Mouse (Mus musculus): ENCODE data around the gene Atp6v0d1. TPM values are rescaled to one million over a fixed set of nuclear protein-coding genes. Genes with fewer than 3 reads are reported as not detected.

The Atp6v0d1 gene
- polyA plus RNA-seq, 1 experiment = 17.4 TPM

GRCm38 (mm10) chr8:105499787-105500186 is 66.1 kb downstream of the Atp6v0d1 start:
- no peak for TF ChIP-seq GATA1 (IDR thresholded peaks at IDR 0.05; ENCODE audit: low read length)

DNA sequence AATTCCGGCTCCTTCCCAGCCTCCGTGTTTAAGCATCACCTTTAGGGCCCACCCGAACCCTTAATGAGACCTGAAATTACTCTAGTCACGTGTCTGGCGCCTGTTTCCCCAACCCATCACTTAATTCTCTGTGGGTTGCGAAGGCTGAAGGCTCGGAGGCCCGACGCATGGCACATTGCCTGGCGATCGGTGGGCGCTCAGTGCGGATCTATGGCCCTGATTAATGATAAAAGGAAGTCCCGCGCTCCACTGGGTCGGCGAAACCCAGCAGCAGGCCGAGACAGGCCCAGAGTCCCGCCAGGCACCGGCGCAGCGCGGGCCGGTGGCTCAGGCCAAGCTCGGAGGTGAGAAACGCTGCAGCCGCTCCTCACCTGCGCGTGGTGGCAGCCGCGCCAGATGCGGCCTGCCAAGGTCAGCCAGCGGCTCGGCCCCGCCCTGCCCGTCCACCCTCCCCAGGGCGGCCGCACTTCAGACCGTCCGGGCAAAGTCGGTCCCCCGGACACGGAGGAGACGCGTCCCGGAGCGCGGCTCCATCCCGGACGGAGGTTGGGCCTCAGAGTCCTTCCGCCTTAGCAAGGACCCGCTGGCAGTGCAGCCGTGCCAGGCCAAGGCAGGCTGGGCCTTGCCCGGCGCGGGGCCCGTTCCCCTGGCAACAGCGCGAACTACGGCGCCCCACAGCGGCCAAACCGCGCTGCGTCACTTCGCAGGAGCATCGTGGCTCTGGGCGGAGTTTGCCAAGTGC is 69.2 kb downstream of the Atp6v0d1 start, which contains the start of gene Zdhhc1:
Gene Zdhhc1, minus strand, starts transcription at position 464 of the 742 bp plus-strand sequence.
- TF ChIP-seq GATA1 (IDR thresholded peaks at IDR 0.05; ENCODE audit: low read length) = no peak

DNA sequence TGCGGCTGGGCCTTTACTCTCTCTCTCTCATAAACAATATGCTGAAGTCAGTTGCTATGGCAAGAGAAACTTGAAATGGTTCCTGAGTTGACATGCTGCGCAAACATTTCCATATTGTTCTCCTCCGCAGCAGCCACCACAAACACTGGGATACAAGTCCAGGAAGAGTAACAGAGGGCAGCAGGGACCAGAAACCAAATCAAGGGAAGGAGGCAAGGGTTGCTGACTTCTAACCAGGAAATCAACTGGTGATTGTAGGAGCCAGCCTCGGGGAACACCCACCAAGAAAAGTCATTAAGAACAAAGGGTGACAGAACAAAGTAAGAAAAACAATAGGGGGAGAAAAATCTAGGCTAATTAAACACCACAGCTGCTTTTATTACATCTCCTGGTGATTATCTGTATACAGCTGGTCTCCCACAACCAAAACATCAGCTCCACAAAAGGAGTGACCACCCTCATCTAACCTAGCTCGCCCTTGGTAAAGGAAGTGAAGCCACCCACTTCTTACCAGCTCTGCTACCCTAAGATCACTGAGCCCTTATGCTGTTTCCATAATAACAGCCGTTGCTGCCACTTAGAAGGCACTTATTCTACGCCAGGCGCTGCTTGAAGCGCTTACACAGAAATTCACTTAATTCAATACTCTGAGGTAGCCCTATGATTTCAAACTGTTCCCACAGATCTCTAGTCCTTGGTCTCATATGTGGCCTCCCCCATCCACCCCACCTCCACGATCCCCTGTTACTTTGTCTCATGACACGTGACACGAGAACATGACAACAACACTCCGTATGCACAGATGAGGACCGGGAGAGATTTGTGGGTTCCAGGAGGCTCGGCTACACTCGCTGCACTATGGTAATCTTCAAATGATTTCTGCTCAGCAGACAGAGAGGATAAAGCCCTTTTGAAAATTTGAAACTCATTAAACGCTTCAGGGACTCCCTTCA is 70.2 kb downstream of the Atp6v0d1 start:
- no peak for TF ChIP-seq GATA1 (IDR thresholded peaks at IDR 0.05; ENCODE audit: low read length)

DNA sequence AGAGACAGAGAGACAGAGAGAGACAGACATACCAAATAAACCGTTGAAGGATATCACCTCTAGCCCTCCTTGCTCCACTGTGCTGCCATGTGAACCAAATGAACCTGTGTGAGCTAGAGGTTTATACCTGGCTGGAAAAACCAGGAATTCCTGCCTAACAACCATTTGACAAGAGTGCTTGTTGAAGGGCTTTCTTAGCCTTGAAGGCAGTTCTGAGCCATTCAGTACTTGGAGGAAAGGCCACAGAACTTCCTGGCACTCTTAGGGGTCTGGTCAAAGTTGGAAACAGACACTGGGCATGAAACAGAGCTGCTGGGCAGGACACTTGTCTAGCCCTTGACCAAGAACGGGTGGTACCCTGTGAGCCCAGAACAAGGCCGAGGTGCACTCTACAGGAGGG is 71.3 kb downstream of the Atp6v0d1 start:
- TF ChIP-seq GATA1 (IDR thresholded peaks at IDR 0.05; ENCODE audit: low read length) = no peak

DNA sequence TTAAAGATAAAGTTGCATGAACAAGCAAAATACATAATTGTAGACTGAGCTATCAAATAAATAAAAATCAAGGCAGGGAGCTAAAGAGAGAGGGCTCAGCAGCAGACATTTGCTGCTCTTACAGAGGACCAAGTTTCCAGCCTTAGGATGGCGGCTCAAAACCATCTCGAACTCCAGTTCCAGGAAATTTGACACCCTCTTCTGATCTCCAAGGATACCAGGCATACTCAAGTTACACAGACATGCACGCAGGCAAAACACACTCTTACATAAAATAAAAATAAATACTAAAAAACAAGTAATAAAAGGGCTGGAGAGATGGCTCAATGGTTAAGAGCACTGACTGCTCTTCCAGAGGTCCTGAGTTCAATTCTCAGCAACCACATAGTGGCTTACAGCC is 72.4 kb downstream of the Atp6v0d1 start:
- TF ChIP-seq GATA1 (IDR thresholded peaks at IDR 0.05; ENCODE audit: low read length) = no peak

GRCm38 (mm10) chr8:105489281-105489680 is 76.6 kb downstream of the Atp6v0d1 start:
- no peak for TF ChIP-seq GATA1 (IDR thresholded peaks at IDR 0.05; ENCODE audit: low read length)

DNA sequence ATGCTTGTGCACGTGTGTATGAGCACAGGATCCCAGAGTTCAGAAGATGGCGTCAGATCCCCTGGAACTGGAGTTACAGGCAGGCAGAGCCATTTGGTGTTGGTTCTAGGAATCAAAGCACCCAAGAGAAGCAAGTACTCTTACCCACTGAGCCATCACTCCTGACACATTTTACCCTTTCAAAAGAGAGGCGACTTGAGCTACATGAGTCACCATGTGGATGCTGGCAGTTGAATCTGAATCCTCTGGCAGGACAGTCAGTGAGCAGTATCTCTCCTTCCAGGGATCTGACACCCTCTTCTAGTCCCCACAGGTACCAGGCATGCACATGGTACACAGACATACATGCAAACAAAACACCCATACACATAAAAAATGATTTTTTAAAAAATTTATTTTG is 77.8 kb downstream of the Atp6v0d1 start:
- TF ChIP-seq GATA1 (IDR thresholded peaks at IDR 0.05; ENCODE audit: low read length) = no peak

- no peak for TF ChIP-seq GATA1 (IDR thresholded peaks at IDR 0.05; ENCODE audit: low read length)
These were observed 81.5 kb downstream of the Atp6v0d1 start for GRCm38 (mm10) chr8:105484392-105484791.

DNA sequence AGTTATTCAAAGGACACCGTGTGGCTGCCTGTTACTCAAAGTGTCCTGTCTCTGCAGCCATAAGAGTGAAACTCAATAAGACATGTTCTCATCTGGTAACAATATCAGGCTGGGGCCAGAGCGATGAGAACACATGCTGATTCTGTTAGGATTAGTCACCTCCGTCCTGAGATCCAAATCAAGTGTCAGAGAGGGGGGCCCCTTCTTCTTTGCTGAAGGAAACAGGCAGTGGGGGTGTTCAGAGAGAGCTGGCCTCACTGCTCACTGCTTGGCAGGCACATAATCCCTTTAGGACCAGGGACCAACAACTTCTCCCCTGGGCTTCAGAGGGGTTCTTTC is 81.8 kb downstream of the Atp6v0d1 start:
- no peak for TF ChIP-seq GATA1 (IDR thresholded peaks at IDR 0.05; ENCODE audit: low read length)

GRCm38 (mm10) chr8:105483212-105484029 is 82.4 kb downstream of the Atp6v0d1 start:
- no peak for TF ChIP-seq GATA1 (IDR thresholded peaks at IDR 0.05; ENCODE audit: low read length)

GRCm38 (mm10) chr8:105482123-105482522 is 83.7 kb downstream of the Atp6v0d1 start:
- no peak for TF ChIP-seq GATA1 (IDR thresholded peaks at IDR 0.05; ENCODE audit: low read length)

DNA sequence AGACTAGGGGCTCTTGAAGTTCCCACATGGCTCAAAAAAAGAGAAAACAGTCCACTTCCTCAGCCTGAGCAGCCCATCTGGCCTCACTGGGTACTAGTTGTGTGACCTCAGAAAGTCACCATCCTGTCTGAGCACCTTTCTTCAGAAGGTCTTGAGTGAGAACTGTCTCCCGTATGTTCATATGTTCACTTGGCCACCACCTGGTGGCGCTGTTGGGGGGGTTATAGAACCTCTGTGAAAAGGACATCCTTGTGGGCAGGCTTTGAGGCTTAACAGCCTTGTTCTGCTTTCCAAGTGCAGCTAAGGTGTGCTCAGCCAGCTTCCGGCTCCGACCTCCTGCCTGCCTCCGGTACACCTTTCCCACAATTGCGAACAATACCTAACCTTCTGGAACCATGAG is 84.4 kb downstream of the Atp6v0d1 start:
- TF ChIP-seq GATA1 (IDR thresholded peaks at IDR 0.05; ENCODE audit: low read length) = no peak

DNA sequence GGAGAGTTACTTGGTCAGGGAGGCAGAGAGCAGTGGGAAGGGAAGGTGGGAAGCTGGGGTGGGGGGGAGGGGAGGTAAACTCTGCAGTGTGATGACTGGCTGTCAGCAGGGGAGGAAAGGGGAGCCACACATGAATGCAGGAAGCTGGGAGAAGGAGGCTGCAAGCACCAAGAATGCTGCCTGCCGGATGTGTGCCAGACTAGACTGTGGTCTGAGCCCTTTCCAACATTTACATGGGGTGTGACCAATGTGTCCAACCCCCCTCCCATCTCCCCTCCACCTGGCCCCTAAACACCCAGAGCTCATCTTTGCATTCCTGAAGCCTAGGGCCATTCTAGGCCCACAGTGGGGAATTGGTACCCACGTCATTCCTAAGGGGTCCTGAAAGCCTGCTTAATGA is 84.8 kb downstream of the Atp6v0d1 start:
- no peak for TF ChIP-seq GATA1 (IDR thresholded peaks at IDR 0.05; ENCODE audit: low read length)

GRCm38 (mm10) chr8:105477792-105478191 is 88.1 kb downstream of the Atp6v0d1 start:
- no peak for TF ChIP-seq GATA1 (IDR thresholded peaks at IDR 0.05; ENCODE audit: low read length)

- TF ChIP-seq GATA1 (IDR thresholded peaks at IDR 0.05; ENCODE audit: low read length) = no peak
These were observed 89.0 kb downstream of the Atp6v0d1 start for GRCm38 (mm10) chr8:105476628-105477413.

Data from G1E-ER4 (cell line).